Comparison of ENCODE assay signal across 9 mouse cellular contexts in genomic region chr1:119457993-119458605, GRCm38 (mm10). TPM values are rescaled to one million over a fixed set of nuclear protein-coding genes. Genes with fewer than 3 reads are reported as not detected.
A peak's percentile ranks its signal among the peaks of the same experiment; 100 is the strongest.
DNase-seq lines count a peak whose midpoint lies in the region; ATAC-seq and TF ChIP-seq lines count a peak whose summit lies in the region.
"Had no signal": no experiment of that assay in that cellular context is flagged by ENCODE, and none has a peak within 500 bp of the region (broad histone marks: within the 10 kb centered on the region; RNA-seq: fewer than 3 reads in every experiment).

No protein-coding gene starts in this region.

- H3K27me3 ChIP-seq in testis, adult 2 months (ENCODE audit: control insufficient read depth, insufficient read depth, low read length): no peaks in the 10 kb centered on the region
- H3K27me3 ChIP-seq in midbrain, embryonic 13.5 days: peaks cover 2% of the 10 kb centered on the region; the same call in 1 of the 2 replicates

- ATAC-seq in midbrain, embryonic 13.5 days: peak; percentile 51; the same call in 1 of the 2 replicates

- H3K4me1 ChIP-seq in testis, adult 2 months (ENCODE audit: control insufficient read depth, insufficient read depth, low read length): no peaks in the 10 kb centered on the region
- H3K4me1 ChIP-seq in midbrain, embryonic 13.5 days (replicated peaks): 0 out of 2 replicates have a peak, but pooled peaks cover 2% of the 10 kb centered on the region

- no peak overlapping the region for H3K27ac ChIP-seq in testis, adult 2 months (ENCODE audit: control insufficient read depth, insufficient read depth, low read depth, low read length)
- H3K27ac ChIP-seq in midbrain, embryonic 13.5 days: no peak overlapping the region
- H3K27ac ChIP-seq: embryonic facial prominence, embryonic 12.5 days had no signal

- WGBS in midbrain, embryonic 13.5 days: 18% methylated on average over 10 of the region's 10 CpGs

- H3K4me2 ChIP-seq in midbrain, embryonic 13.5 days (replicated peaks): no peak overlapping the region

- H3K36me3 ChIP-seq in testis, adult 2 months (ENCODE audit: control insufficient read depth, insufficient read depth, low read length): no peaks in the 10 kb centered on the region
- H3K36me3 ChIP-seq in midbrain, embryonic 13.5 days: no peaks in the 10 kb centered on the region
- H3K36me3 ChIP-seq: embryonic facial prominence, embryonic 12.5 days had no signal

- H3K9me3 ChIP-seq in midbrain, embryonic 13.5 days: no peaks in the 10 kb centered on the region
- H3K9me3 ChIP-seq: embryonic facial prominence, embryonic 12.5 days had no signal

- TF ChIP-seq CTCF in testis, adult 2 months (IDR thresholded peaks at IDR 0.05; ENCODE audit: control insufficient read depth, insufficient read depth, insufficient replicate concordance, low read depth, low read length): peak; percentile 31; the same call in 1 of the 2 replicates

- no peak for TF ChIP-seq POLR2A in testis, adult 2 months (IDR thresholded peaks at IDR 0.05; ENCODE audit: control insufficient read depth, low read depth, low read length)

- intact Hi-C loops in left cerebral cortex, postnatal 10 days (cut with DNase I): loop anchor here (10.0 kb wide), 2 partner anchors 217 to 467 kb away; no protein-coding TSS in a partner anchor

- H3K9ac ChIP-seq in midbrain, embryonic 13.5 days (replicated peaks): no peak overlapping the region
- H3K9ac ChIP-seq: embryonic facial prominence, embryonic 12.5 days had no signal

- no peak for DNase-seq in testis, postnatal 14 days (ENCODE audit: low spot score)
- DNase-seq in cerebellum, adult 9-10 months: peak; percentile 64
- peak; percentile 49 to 62 for DNase-seq in frontal cortex, postnatal 10 days (ENCODE audit: low spot score in 2 of 2)
- DNase-seq in induced T-regulatory cell, adult 2 months (ENCODE audit: low read depth): peak; percentile 70
- DNase-seq in left cerebral cortex, postnatal 10 days (ENCODE audit: extremely low spot score in 1 of 2, low spot score in 2 of 2): peak; percentile 66 to 69
- peak; percentile 12 for DNase-seq in spleen, adult 12 weeks (ENCODE audit: low spot score)

- no peak overlapping the region for H3K4me3 ChIP-seq in testis, adult 2 months (ENCODE audit: control insufficient read depth, low read depth, low read length)
- H3K4me3 ChIP-seq in midbrain, embryonic 13.5 days (replicated peaks): no peak overlapping the region
- H3K4me3 ChIP-seq: embryonic facial prominence, embryonic 12.5 days had no signal

RNA-seq across cellular contexts. Expression of gene Inhbb, which starts 36.1 kb away (rescaled TPM):
- 7.3 and 8.8 TPM in 2 replicates for polyA plus RNA-seq in testis, adult 2 months (2012; rRNA removed)
- total RNA-seq in left cerebral cortex, postnatal 10 days (2021): 1 to 10 TPM; 7.9 to 8.8 TPM
- 1.2 and 1.6 TPM in 2 replicates for polyA plus RNA-seq in midbrain, embryonic 13.5 days (2015; fragmentation: Nextera tagmentation; extraction: Ambion mirVana)

RNA-seq across cellular contexts. Expression of gene Ralb, which starts 46.5 kb away (rescaled TPM):
- 13.8 and 16.0 TPM in 2 replicates for polyA plus RNA-seq in testis, adult 2 months (2012; rRNA removed)
- total RNA-seq in left cerebral cortex, postnatal 10 days (2021): 10 to 100 TPM; 32.3 to 33.9 TPM
- polyA plus RNA-seq in midbrain, embryonic 13.5 days (2015; fragmentation: Nextera tagmentation; extraction: Ambion mirVana): 56.3 and 58.7 TPM in 2 replicates
